17 mouse cellular contexts compared by ENCODE assay signal in the genomic region with DNA sequence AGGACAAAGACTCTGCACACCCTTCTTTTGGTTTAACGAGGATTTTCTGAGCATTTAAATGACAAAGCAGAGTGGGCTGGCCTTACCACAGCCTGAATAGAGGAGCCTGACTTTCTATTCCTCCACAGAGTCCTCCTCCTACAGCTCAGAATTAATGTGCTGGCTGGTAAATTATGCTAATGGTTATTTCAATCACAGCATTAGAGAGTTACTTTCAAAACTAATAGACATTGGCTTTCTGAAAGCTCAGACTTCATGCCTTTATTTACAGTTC.
DNase-seq lines count a peak whose midpoint lies in the region; ATAC-seq lines count a peak whose summit lies in the region.
"Had no signal": no experiment of that assay in that cellular context is flagged by ENCODE, and none has a peak within 500 bp of the region (broad histone marks: within the 10 kb centered on the region; RNA-seq: fewer than 3 reads in every experiment).

No protein-coding gene starts in this region.

- no peak overlapping the region for H3K9ac ChIP-seq in hindbrain, embryonic 12.5 days
- no peak overlapping the region for H3K9ac ChIP-seq in midbrain, embryonic 15.5 days
- H3K9ac ChIP-seq: heart, embryonic 12.5 days; lung, embryonic 14.5 days had no signal

- peak overlapping the region; percentile 49; the same call in 1 of the 2 replicates for H3K27ac ChIP-seq in hindbrain, embryonic 12.5 days
- peak overlapping the region; percentile 67 for H3K27ac ChIP-seq in midbrain, embryonic 15.5 days
- H3K27ac ChIP-seq: macrophage had no signal

- peak; percentile 3 for DNase-seq in cerebellum, adult 8-10 months
- no peak for DNase-seq in cerebellum, postnatal 14 days
- DNase-seq in R1 (ENCODE audit: low read depth, low spot score): peak; percentile 21
- no peak for DNase-seq in urinary bladder, postnatal 36 days (ENCODE audit: low spot score in 2 of 2)
- DNase-seq: adrenal gland, postnatal 36 days; gastrocnemius, postnatal 36 days; heart, postnatal 4 days; kidney, adult 2 months; left cerebral cortex, postnatal 4 days; lung, embryonic 14.5 days had no signal

- no peak overlapping the region for H3K4me2 ChIP-seq in hindbrain, embryonic 12.5 days (replicated peaks)
- H3K4me2 ChIP-seq in midbrain, embryonic 15.5 days: peak overlapping the region; percentile 10; the same call in 1 of the 2 replicates
- H3K4me2 ChIP-seq: heart, embryonic 12.5 days; liver, embryonic 11.5 days; lung, embryonic 14.5 days had no signal

- H3K9me3 ChIP-seq in hindbrain, embryonic 12.5 days (replicated peaks): no peaks in the 10 kb centered on the region
- H3K9me3 ChIP-seq in midbrain, embryonic 15.5 days: no peaks in the 10 kb centered on the region
- H3K9me3 ChIP-seq: heart, embryonic 12.5 days had no signal

- no peaks in the 10 kb centered on the region for H3K27me3 ChIP-seq in hindbrain, embryonic 12.5 days
- no peaks in the 10 kb centered on the region for H3K27me3 ChIP-seq in midbrain, embryonic 15.5 days (replicated peaks)
- H3K27me3 ChIP-seq: heart, embryonic 12.5 days had no signal

- no peak overlapping the region for H3K4me3 ChIP-seq in hindbrain, embryonic 12.5 days
- no peak overlapping the region for H3K4me3 ChIP-seq in midbrain, embryonic 15.5 days
- H3K4me3 ChIP-seq: heart, embryonic 12.5 days had no signal

- 19% methylated on average over 1 of the region's 1 CpGs for WGBS in hindbrain, embryonic 12.5 days
- WGBS in midbrain, embryonic 15.5 days: 8% methylated on average over 1 of the region's 1 CpGs

- H3K36me3 ChIP-seq in hindbrain, embryonic 12.5 days: no peaks in the 10 kb centered on the region
- H3K36me3 ChIP-seq in midbrain, embryonic 15.5 days (replicated peaks): no peaks in the 10 kb centered on the region
- H3K36me3 ChIP-seq: heart, embryonic 12.5 days had no signal

- peak; percentile 88 for ATAC-seq in hindbrain, embryonic 12.5 days (ENCODE audit: low FRiP score)
- ATAC-seq in midbrain, embryonic 15.5 days (replicated peaks): peak; percentile 93
- ATAC-seq in inflammation-experienced regulatory T-cells, adult 6 months: no peak
- no peak for ATAC-seq in erythroblast, adult 5-6 weeks (replicated peaks; ENCODE audit: low FRiP score, poor library complexity, severe bottlenecking)

- H3K4me1 ChIP-seq in hindbrain, embryonic 12.5 days: peaks cover 2% of the 10 kb centered on the region; the same call in 1 of the 2 replicates
- peaks cover 10% of the 10 kb centered on the region; the same call in 1 of the 2 replicates for H3K4me1 ChIP-seq in midbrain, embryonic 15.5 days
- H3K4me1 ChIP-seq: heart, embryonic 12.5 days had no signal

Comparison
In these comparisons a context has a peak if more than half of its experiments do, and no peak if none do; other contexts are left out.
1. DNase-seq: peak in cerebellum, adult 8-10 months (single experiment) and R1 (single experiment); none in cerebellum, postnatal 14 days (0 of 2) and urinary bladder, postnatal 36 days (0 of 2).
2. ATAC-seq: peak in hindbrain, embryonic 12.5 days (single experiment) and midbrain, embryonic 15.5 days (single experiment); none in inflammation-experienced regulatory T-cells, adult 6 months (single experiment) and erythroblast, adult 5-6 weeks (single experiment).